Mouse (Mus musculus) cerebellum, adult 18-20 months (tissue): ENCODE results near the gene H2-M5.

ENCODE experiments used
- DNase-seq, 2 experiments: peaks; one replicate each; pipeline ENCODE4 v3.0.0; 2021

The H2-M5 gene

GRCm38 (mm10) chr17:36947051-36947819 lies 42.1 kb downstream of the H2-M5 start:
- peak; percentile 60 to 72 for DNase-seq

DNA sequence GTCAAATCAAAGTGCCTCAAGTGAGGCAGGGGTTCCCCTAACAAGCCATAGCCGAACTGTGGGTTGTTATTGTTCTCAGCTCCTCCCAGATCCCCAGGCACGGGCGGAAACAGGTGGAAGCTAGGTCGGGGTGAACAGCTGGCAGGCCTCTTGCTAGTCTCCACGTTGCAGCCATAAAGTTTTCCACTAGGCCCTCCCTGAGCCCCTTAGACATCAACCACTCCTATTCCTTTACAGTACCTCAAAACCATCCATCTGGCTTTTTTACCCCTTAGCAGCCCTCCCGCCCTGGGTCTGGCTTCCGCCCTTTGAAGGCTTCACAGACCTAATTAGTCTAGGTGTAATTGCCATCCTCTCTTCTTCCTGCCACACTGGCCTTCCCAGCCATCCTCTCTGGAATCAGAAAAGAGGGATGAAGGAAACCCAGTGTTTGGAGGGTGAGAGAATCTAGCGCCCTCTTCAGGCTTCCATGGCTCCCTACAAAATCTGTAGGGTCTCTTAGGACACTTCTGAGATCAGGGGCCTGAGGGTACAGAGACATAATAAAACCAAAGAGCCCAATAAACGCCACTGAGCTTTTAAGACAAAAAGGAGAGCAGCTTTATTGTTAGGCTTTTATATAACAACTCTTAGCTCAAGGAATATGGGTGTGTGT lies 45.1 kb downstream of the H2-M5 start:
- DNase-seq: peak in 1 of 2 experiments; percentile 34

DNA sequence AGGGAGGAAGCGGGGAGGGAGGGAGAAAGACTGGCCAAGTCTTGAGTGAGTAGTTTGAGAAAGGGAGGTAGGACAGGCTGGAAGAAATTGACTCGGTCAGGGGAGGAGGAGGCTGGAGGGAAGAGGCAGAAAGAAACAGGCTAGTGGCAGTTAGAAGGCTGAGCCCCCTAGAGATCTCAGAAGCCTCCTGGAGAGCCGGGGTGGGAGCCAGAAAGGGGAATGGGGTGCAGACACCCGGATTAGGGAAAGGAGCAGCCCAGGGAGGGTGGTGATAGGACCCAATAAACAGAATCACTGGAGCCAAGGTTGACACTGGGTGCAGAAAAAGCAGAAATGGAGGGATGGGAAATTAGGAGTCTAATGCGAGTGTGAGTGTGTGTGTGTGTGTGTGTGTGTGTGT lies 45.6 kb downstream of the H2-M5 start:
- no peak for DNase-seq

DNA sequence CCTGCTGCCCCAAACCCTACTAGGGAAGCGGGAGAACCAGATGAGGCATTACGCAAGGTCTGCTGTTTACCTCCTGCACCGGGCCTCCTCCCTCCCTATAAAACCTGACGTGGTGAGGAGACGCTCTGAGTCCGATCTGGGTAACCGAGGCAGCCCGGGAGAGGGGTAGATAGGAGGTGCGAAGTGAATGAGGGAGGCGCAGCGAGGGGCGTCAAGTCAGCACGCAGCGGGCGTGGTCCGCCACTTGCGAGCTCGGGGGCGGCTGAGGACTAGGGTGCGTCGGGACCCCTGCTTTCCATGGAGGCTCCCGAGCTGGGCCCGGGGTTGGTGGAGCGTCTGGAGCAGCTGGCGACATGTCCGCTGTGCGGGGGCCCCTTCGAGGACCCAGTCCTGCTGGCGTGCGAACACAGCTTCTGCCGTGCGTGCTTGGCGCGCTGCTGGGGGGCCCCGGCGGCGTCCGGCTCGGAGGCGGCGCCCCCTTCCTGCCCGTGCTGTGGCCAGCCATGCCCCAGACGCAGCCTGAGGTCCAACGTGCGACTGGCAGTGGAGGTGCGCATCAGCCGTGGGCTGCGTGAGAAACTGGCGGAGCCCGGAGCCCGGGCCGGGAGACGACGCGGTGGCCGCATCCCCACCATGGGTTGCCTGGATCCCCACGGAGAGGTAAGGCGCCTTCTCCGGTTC lies 46.4 kb downstream of the H2-M5 start, which contains the start of gene Rnf39:
Gene Rnf39 (plus strand): TSS at position 128 of the 681 bp plus-strand sequence.
- DNase-seq: peak; percentile 56 to 68

- peak; percentile 80 to 86 for DNase-seq
Observed at GRCm38 (mm10) chr17:36942391-36942790, 46.9 kb downstream of the H2-M5 start.

DNA sequence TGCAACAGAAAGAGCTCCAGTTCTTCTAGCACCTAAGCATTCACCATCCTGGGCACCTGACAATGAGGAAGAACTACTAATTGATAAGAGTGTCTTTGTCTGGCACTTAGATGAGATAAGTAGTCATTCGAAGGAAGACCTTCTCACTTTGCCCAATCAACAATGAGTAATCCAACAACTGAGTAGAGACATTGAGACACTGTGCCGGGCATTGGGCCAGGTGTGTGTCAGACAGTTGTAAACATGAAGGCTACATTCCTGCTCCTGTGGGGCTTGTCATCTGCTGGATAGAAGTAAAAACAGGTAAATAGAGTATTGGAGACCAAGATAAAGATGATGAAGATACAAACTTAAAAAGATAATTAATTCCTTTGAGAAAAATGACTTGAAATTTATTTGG lies 51.3 kb downstream of the H2-M5 start:
- DNase-seq: no peak
